Mouse (Mus musculus) heart, embryonic 14.5 days (tissue): ENCODE measurements around the gene Sgms1. TPM values are rescaled to one million over a fixed set of nuclear protein-coding genes. Genes with fewer than 3 reads are reported as not detected.

ENCODE experiments used
- ATAC-seq: fragments of 200-750 bp; cut with Nextera tagmentation; 2 replicates; pipeline ENCODE4 v1.8.0; 2017; ENCODE audit warnings: low read depth, moderate TSS enrichment; ENCODE audit not compliant: insufficient number of reproducible peaks, insufficient read depth, low FRiP score
- H3K27ac ChIP-seq, 2 experiments: fragments of 200-500 bp in 1 of 2; fragments of 300-500 bp in 1 of 2; sonication (generic) in 1 of 2; replicated peaks in 1 of 2; 2 replicates each; pipeline ENCODE4 v1.5.1; 2012 to 2014; ENCODE audit warnings: low read depth in 2 of 2, low read length in 2 of 2, control low read depth in 1 of 2, mild to moderate bottlenecking in 1 of 2, mixed read lengths in 1 of 2; ENCODE audit not compliant: control insufficient read depth in 1 of 2, insufficient read depth in 1 of 2
- H3K27me3 ChIP-seq: fragments of 300-500 bp; sonication (generic); 2 replicates; pipeline ENCODE4 v1.6.1; 2014; ENCODE audit warnings: mild to moderate bottlenecking, low read length, control low read depth; ENCODE audit not compliant: control insufficient read depth, insufficient read depth
- H3K36me3 ChIP-seq: fragments of 300-500 bp; sonication (generic); 2 replicates; pipeline ENCODE4 v1.6.1; 2014; ENCODE audit warnings: mild to moderate bottlenecking, control low read depth, low read length, mixed read lengths; ENCODE audit not compliant: control insufficient read depth, insufficient read depth
- H3K4me1 ChIP-seq, 2 experiments: fragments of 200-500 bp in 1 of 2; fragments of 300-500 bp in 1 of 2; sonication (generic) in 1 of 2; 2 replicates each; pipeline ENCODE4 v1.6.1; 2012 to 2014; ENCODE audit warnings: low read length in 2 of 2, control low read depth in 1 of 2, mixed read lengths in 1 of 2; ENCODE audit not compliant: control insufficient read depth in 2 of 2, insufficient read depth in 2 of 2
- H3K4me2 ChIP-seq: fragments of 300-500 bp; sonication (generic); 2 replicates; pipeline ENCODE4 v1.6.1; 2014; ENCODE audit warnings: mild to moderate bottlenecking, low read length
- H3K4me3 ChIP-seq, 2 experiments: fragments of 200-500 bp in 1 of 2; fragments of 300-500 bp in 1 of 2; sonication (generic) in 1 of 2; 2 replicates each; pipeline ENCODE4 v1.5.1; 2012 to 2014; ENCODE audit warnings: low read length in 2 of 2, mild to moderate bottlenecking in 2 of 2, control low read depth in 1 of 2, low read depth in 1 of 2, moderate library complexity in 1 of 2; ENCODE audit not compliant: control insufficient read depth in 1 of 2, insufficient read depth in 1 of 2
- H3K9ac ChIP-seq: fragments of 300-500 bp; sonication (generic); 2 replicates; pipeline ENCODE4 v1.6.1; 2014; ENCODE audit warnings: mild to moderate bottlenecking, low read length
- H3K9me3 ChIP-seq: fragments of 300-500 bp; sonication (generic); 2 replicates; pipeline ENCODE4 v1.6.1; 2016; ENCODE audit warnings: low read length, control low read depth; ENCODE audit not compliant: control insufficient read depth
- WGBS: fragments of 180-500 bp; shearing (Covaris S2); extraction: QIAGEN DNeasy Blood & Tissue Kit; methylation state at CpG from one replicate; pipeline ENCODE4 v1.1.7; 2014; 5-methylcytosine and 5-hydroxymethylcytosine counted together
- polyA plus RNA-seq: library from polyadenylated mRNA; unstranded; fragments of >200 nt; fragmentation: Nextera tagmentation; extraction: Ambion mirVana; gene quantifications from 2 replicates; pipeline ENCODE4 v1.2.1, GENCODE M21; 2014

Sgms1 gene
- polyA plus RNA-seq, 1 experiment from 2014 or later, result 41.3 TPM

GRCm38 (mm10) chr19:32211293-32211585 is 178.3 kb downstream of the Sgms1 start:
- peak overlapping the region; percentile 76 to 91 for H3K27ac ChIP-seq
- no peaks in the 10 kb centered on the region for H3K27me3 ChIP-seq
- H3K4me3 ChIP-seq, result peak overlapping the region; percentile 61 to 65
- peak; percentile 55; the same call in 1 of the 2 replicates for ATAC-seq
- H3K9ac ChIP-seq, result peak overlapping the region; percentile 75; the same call in 1 of the 2 replicates
- no peaks in the 10 kb centered on the region for H3K9me3 ChIP-seq
- no peaks in the 10 kb centered on the region for H3K36me3 ChIP-seq
- H3K4me2 ChIP-seq, result peak overlapping the region; percentile 84
- peaks cover 10 to 29% of the 10 kb centered on the region in 2 experiments for H3K4me1 ChIP-seq

- Histone ChIP-seq H3K36me3 (no peaks in the 10 kb centered on the region), H3K9me3 (no peaks in the 10 kb centered on the region), H3K4me1 (peaks cover 10 to 29% of the 10 kb centered on the region in 2 experiments), H3K27me3 (no peaks in the 10 kb centered on the region), H3K4me3 (peak overlapping the region; percentile 61 to 65), H3K4me2 (peak overlapping the region; percentile 84), H3K9ac (peak overlapping the region; percentile 75), H3K27ac (peak overlapping the region; percentile 76 to 91)
- WGBS, result under 1% methylated on average over 34 of the region's 34 CpGs
- peak; percentile 95 for ATAC-seq
These were observed 178.8 kb downstream of the Sgms1 start for GRCm38 (mm10) chr19:32210450-32211292.

DNA sequence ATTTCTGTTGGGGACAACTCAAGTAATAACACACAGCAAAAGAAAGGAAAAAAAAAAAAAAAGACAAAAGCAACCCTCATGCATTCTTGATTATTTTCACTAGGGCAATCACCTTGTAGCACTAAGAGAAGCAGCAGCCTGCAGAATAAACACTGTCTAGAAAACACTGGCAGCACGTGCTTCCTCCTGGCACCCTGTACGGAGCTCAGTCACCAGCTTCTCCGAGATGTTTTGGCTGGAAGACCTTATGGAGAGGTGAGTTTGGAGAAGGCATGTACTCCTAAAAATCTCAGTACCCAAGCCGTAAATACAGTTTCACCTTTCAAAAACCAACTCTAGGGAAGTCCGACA is 179.4 kb downstream of the Sgms1 start:
- Histone ChIP-seq H3K9me3 (no peaks in the 10 kb centered on the region), H3K4me3 (peak overlapping the region; percentile 61 to 65), H3K4me2 (peak overlapping the region; percentile 84), H3K27me3 (no peaks in the 10 kb centered on the region), H3K36me3 (no peaks in the 10 kb centered on the region), H3K4me1 (peaks cover 7 to 24% of the 10 kb centered on the region in 2 experiments), H3K9ac (peak overlapping the region; percentile 75), H3K27ac (peak overlapping the region; percentile 76 to 91)
- 5% methylated on average over 5 of the region's 5 CpGs for WGBS
- ATAC-seq, result peak; percentile 42; the same call in 1 of the 2 replicates

- H3K4me2 ChIP-seq, result no peak overlapping the region
- H3K9me3 ChIP-seq, result no peaks in the 10 kb centered on the region
- H3K27me3 ChIP-seq, result no peaks in the 10 kb centered on the region
- ATAC-seq, result no peak
- H3K9ac ChIP-seq, result no peak overlapping the region
- H3K4me3 ChIP-seq, result no peak overlapping the region
- peaks cover 9 to 19% of the 10 kb centered on the region in 2 experiments for H3K4me1 ChIP-seq
- 87% methylated on average over 12 of the region's 12 CpGs for WGBS
- no peaks in the 10 kb centered on the region for H3K36me3 ChIP-seq
- no peak overlapping the region for H3K27ac ChIP-seq
These were observed 187.1 kb downstream of the Sgms1 start for GRCm38 (mm10) chr19:32202131-32203114.

GRCm38 (mm10) chr19:32199861-32200574 is 189.5 kb downstream of the Sgms1 start:
- H3K36me3 ChIP-seq, result no peaks in the 10 kb centered on the region
- 46% methylated on average over 4 of the region's 4 CpGs for WGBS
- no peak overlapping the region for H3K4me2 ChIP-seq
- no peak overlapping the region for H3K9ac ChIP-seq
- no peak for ATAC-seq
- no peak overlapping the region for H3K4me3 ChIP-seq
- H3K4me1 ChIP-seq, result peaks cover 18 to 43% of the 10 kb centered on the region in 2 experiments
- H3K27me3 ChIP-seq, result no peaks in the 10 kb centered on the region
- H3K27ac ChIP-seq, result peak overlapping the region; percentile 29 to 30; a peak in 1 of 4 replicates
- H3K9me3 ChIP-seq, result no peaks in the 10 kb centered on the region

GRCm38 (mm10) chr19:32199133-32199532 is 190.4 kb downstream of the Sgms1 start:
- Histone ChIP-seq H3K36me3 (no peaks in the 10 kb centered on the region), H3K27me3 (no peaks in the 10 kb centered on the region), H3K4me2 (no peak overlapping the region), H3K27ac (0 out of 4 replicates have a peak overlapping the region, but pooled peaks of 1 of the 2 experiments have one; percentile 6), H3K4me1 (peaks cover 18 to 48% of the 10 kb centered on the region in 2 experiments), H3K4me3 (no peak overlapping the region), H3K9ac (no peak overlapping the region), H3K9me3 (no peaks in the 10 kb centered on the region)
- no peak for ATAC-seq
- WGBS, result 69% methylated on average over 5 of the region's 5 CpGs

DNA sequence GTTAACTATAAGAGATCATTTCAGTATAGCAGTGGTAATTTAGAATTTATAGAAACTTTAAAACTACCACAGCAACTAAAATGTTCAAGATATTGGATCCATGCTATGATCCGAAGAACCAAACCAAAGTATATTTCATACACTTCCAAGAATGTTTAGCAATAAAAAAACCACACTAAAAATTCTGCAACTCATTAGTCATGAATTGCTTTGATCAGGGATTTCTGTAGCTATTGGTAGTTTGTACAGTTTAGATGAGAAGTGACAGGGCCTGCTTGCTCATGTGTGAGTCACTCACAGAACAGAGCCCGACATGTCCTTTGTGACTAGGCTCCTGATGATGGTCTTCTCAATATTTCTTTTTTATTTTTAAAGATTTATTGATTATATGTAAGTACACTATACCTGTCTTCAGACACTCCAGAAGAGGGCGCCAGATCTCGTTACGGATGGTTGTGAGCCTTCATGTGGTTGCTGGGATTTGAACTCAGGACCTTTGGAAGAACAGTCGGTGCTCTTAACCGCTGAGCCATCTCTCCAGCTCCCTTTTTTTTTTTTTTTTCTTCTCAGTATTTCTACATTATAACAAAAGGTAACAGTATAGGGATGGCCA is 190.9 kb downstream of the Sgms1 start:
- no peak overlapping the region for H3K27ac ChIP-seq
- H3K9me3 ChIP-seq, result no peaks in the 10 kb centered on the region
- H3K36me3 ChIP-seq, result no peaks in the 10 kb centered on the region
- H3K4me1 ChIP-seq, result peaks cover 18 to 48% of the 10 kb centered on the region in 2 experiments
- WGBS, result 94% methylated on average over 7 of the region's 7 CpGs
- ATAC-seq, result no peak
- no peak overlapping the region for H3K4me3 ChIP-seq
- no peaks in the 10 kb centered on the region for H3K27me3 ChIP-seq
- no peak overlapping the region for H3K4me2 ChIP-seq
- no peak overlapping the region for H3K9ac ChIP-seq
